Mouse (Mus musculus): ENCODE data around the gene Phka2. TPM values are rescaled to one million over a fixed set of nuclear protein-coding genes. Genes with fewer than 3 reads are reported as not detected.

Phka2 gene
- polyA plus RNA-seq, 1 experiment from 2014 or later, result 15.1 TPM

GRCm38 (mm10) chrX:160583589-160583988, 81.6 kb downstream of the Phka2 start:
- TF ChIP-seq CTCF (IDR thresholded peaks at IDR 0.05; ENCODE audit: low read depth), result peak; percentile 40; the same call in 1 of the 2 replicates
- no peaks in the 10 kb centered on the region for H3K4me1 ChIP-seq (ENCODE audit: insufficient read depth)
- WGBS, result 47% methylated on average over 5 of the region's 5 CpGs
- H3K27me3 ChIP-seq (ENCODE audit: insufficient read depth, low read length), result no peaks in the 10 kb centered on the region
- DNase-seq (peak; percentile 57), ATAC-seq (ENCODE audit: insufficient read depth) (peak; percentile 87)
- no peak overlapping the region for H3K4me2 ChIP-seq
- H3K4me3 ChIP-seq (ENCODE audit: low read depth, low read length), result no peak overlapping the region
- H3K9ac ChIP-seq, result no peak overlapping the region
- H3K27ac ChIP-seq (ENCODE audit: low read depth), result no peak overlapping the region
- H3K36me3 ChIP-seq (ENCODE audit: insufficient read depth), result no peaks in the 10 kb centered on the region
- no peaks in the 10 kb centered on the region for H3K9me3 ChIP-seq (ENCODE audit: low read depth, low read length)

GRCm38 (mm10) chrX:160584148-160584838, 82.3 kb downstream of the Phka2 start:
- ATAC-seq (ENCODE audit: insufficient read depth) (peak; percentile 38; the same call in 1 of the 2 replicates), DNase-seq (peak; percentile 5)
- Histone ChIP-seq H3K4me3 (ENCODE audit: low read depth, low read length) (no peak overlapping the region), H3K9me3 (ENCODE audit: low read depth, low read length) (no peaks in the 10 kb centered on the region), H3K27ac (ENCODE audit: low read depth) (no peak overlapping the region), H3K4me1 (ENCODE audit: insufficient read depth) (no peaks in the 10 kb centered on the region), H3K27me3 (ENCODE audit: insufficient read depth, low read length) (no peaks in the 10 kb centered on the region), H3K9ac (no peak overlapping the region), H3K36me3 (ENCODE audit: insufficient read depth) (no peaks in the 10 kb centered on the region), H3K4me2 (no peak overlapping the region)
- TF ChIP-seq CTCF (IDR thresholded peaks at IDR 0.05; ENCODE audit: low read depth), result no peak
- 67% methylated on average over 4 of the region's 4 CpGs for WGBS

GRCm38 (mm10) chrX:160585110-160585509, 83.1 kb downstream of the Phka2 start:
- Histone ChIP-seq H3K4me2 (no peak overlapping the region), H3K4me1 (ENCODE audit: insufficient read depth) (no peaks in the 10 kb centered on the region), H3K9me3 (ENCODE audit: low read depth, low read length) (no peaks in the 10 kb centered on the region), H3K36me3 (ENCODE audit: insufficient read depth) (no peaks in the 10 kb centered on the region), H3K9ac (no peak overlapping the region), H3K27me3 (ENCODE audit: insufficient read depth, low read length) (no peaks in the 10 kb centered on the region), H3K27ac (ENCODE audit: low read depth) (no peak overlapping the region), H3K4me3 (ENCODE audit: low read depth, low read length) (no peak overlapping the region)
- 71% methylated on average over 1 of the region's 1 CpGs for WGBS
- ATAC-seq (ENCODE audit: insufficient read depth) (no peak), DNase-seq (no peak)
- TF ChIP-seq CTCF (IDR thresholded peaks at IDR 0.05; ENCODE audit: low read depth), result no peak

- H3K4me3 ChIP-seq (ENCODE audit: low read depth, low read length), result no peak overlapping the region
- H3K27ac ChIP-seq (ENCODE audit: low read depth), result no peak overlapping the region
- 78% methylated on average over 4 of the region's 4 CpGs for WGBS
- H3K27me3 ChIP-seq (ENCODE audit: insufficient read depth, low read length), result no peaks in the 10 kb centered on the region
- DNase-seq (no peak), ATAC-seq (ENCODE audit: insufficient read depth) (no peak)
- no peaks in the 10 kb centered on the region for H3K9me3 ChIP-seq (ENCODE audit: low read depth, low read length)
- no peak overlapping the region for H3K4me2 ChIP-seq
- H3K36me3 ChIP-seq (ENCODE audit: insufficient read depth), result no peaks in the 10 kb centered on the region
- no peak overlapping the region for H3K9ac ChIP-seq
- H3K4me1 ChIP-seq (ENCODE audit: insufficient read depth), result no peaks in the 10 kb centered on the region
- no peak for TF ChIP-seq CTCF (IDR thresholded peaks at IDR 0.05; ENCODE audit: low read depth)
These were observed 86.6 kb downstream of the Phka2 start for GRCm38 (mm10) chrX:160588523-160588922.

- H3K27ac ChIP-seq (ENCODE audit: low read depth), result no peak overlapping the region
- 94% methylated on average over 7 of the region's 7 CpGs for WGBS
- no peaks in the 10 kb centered on the region for H3K27me3 ChIP-seq (ENCODE audit: insufficient read depth, low read length)
- H3K9me3 ChIP-seq (ENCODE audit: low read depth, low read length), result no peaks in the 10 kb centered on the region
- ATAC-seq (ENCODE audit: insufficient read depth), result no peak
- H3K4me2 ChIP-seq, result no peak overlapping the region
- TF ChIP-seq CTCF (IDR thresholded peaks at IDR 0.05; ENCODE audit: low read depth), result no peak
- H3K36me3 ChIP-seq (ENCODE audit: insufficient read depth), result no peaks in the 10 kb centered on the region
- H3K4me3 ChIP-seq (ENCODE audit: low read depth, low read length), result no peak overlapping the region
- no peaks in the 10 kb centered on the region for H3K4me1 ChIP-seq (ENCODE audit: insufficient read depth)
- no peak overlapping the region for H3K9ac ChIP-seq
- no peak for DNase-seq
These were observed 88.2 kb downstream of the Phka2 start for GRCm38 (mm10) chrX:160590147-160590546.

- ATAC-seq (ENCODE audit: insufficient read depth), result peak; percentile 81; the same call in 1 of the 2 replicates
- Histone ChIP-seq H3K4me1 (ENCODE audit: insufficient read depth) (no peaks in the 10 kb centered on the region), H3K4me2 (no peak overlapping the region), H3K9me3 (ENCODE audit: low read depth, low read length) (no peaks in the 10 kb centered on the region), H3K4me3 (ENCODE audit: low read depth, low read length) (no peak overlapping the region), H3K27me3 (ENCODE audit: insufficient read depth, low read length) (no peaks in the 10 kb centered on the region), H3K9ac (no peak overlapping the region), H3K27ac (ENCODE audit: low read depth) (peak overlapping the region; percentile 46; the same call in 1 of the 2 replicates), H3K36me3 (ENCODE audit: insufficient read depth) (no peaks in the 10 kb centered on the region)
- peak; percentile 71 for DNase-seq
- no peak for TF ChIP-seq CTCF (IDR thresholded peaks at IDR 0.05; ENCODE audit: low read depth)
- 65% methylated on average over 6 of the region's 6 CpGs for WGBS
These were observed 91.0 kb downstream of the Phka2 start for GRCm38 (mm10) chrX:160592933-160593332.

- WGBS, result 55% methylated on average over 2 of the region's 2 CpGs
- ATAC-seq (ENCODE audit: insufficient read depth), result no peak
- H3K27ac ChIP-seq (ENCODE audit: low read depth), result 0 out of 2 replicates have a peak overlapping the region, but pooled peaks have one; percentile 8
- H3K36me3 ChIP-seq (ENCODE audit: insufficient read depth), result no peaks in the 10 kb centered on the region
- TF ChIP-seq CTCF (IDR thresholded peaks at IDR 0.05; ENCODE audit: low read depth), result no peak
- DNase-seq, result peak; percentile 5
- no peaks in the 10 kb centered on the region for H3K9me3 ChIP-seq (ENCODE audit: low read depth, low read length)
- H3K4me1 ChIP-seq (ENCODE audit: insufficient read depth), result peaks cover 7% of the 10 kb centered on the region
- H3K4me2 ChIP-seq, result no peak overlapping the region
- H3K9ac ChIP-seq, result no peak overlapping the region
- H3K27me3 ChIP-seq (ENCODE audit: insufficient read depth, low read length), result no peaks in the 10 kb centered on the region
- no peak overlapping the region for H3K4me3 ChIP-seq (ENCODE audit: low read depth, low read length)
These were observed 96.1 kb downstream of the Phka2 start for GRCm38 (mm10) chrX:160598055-160598454.

Data from lung, embryonic 14.5 days (tissue).